Mouse (Mus musculus): ENCODE measurements around the gene Fzd4.

GRCm38 (mm10) chr7:89431185-89431584, 27.0 kb downstream of the Fzd4 start:
- no peak for TF ChIP-seq FLI1 (IDR thresholded peaks at IDR 0.05; ENCODE audit: low read length)
- no peak for TF ChIP-seq GATA1 (IDR thresholded peaks at IDR 0.05; ENCODE audit: borderline replicate concordance, low read length)
